Mouse (Mus musculus) MEL (cell line): ENCODE results near the gene Col4a3. TPM values are rescaled to one million over a fixed set of nuclear protein-coding genes. Genes with fewer than 3 reads are reported as not detected.

Experiments
- DNase-seq: peaks from one replicate; pipeline ENCODE4 v3.0.0; 2011; ENCODE audit warnings: low read depth, low spot score
- H3K27ac ChIP-seq: 2 replicates; pipeline ENCODE4 v1.5.1; 2012; ENCODE audit warnings: low read depth, mild to moderate bottlenecking, control low read depth, low read length, moderate library complexity; ENCODE audit not compliant: control insufficient read depth
- H3K27me3 ChIP-seq, 2 experiments: fragments of 150-350 bp in 1 of 2; sonication (generic) in 1 of 2; 2 replicates each; pipeline ENCODE4 v1.6.1; 2012; ENCODE audit warnings: low read length in 2 of 2, mild to moderate bottlenecking in 2 of 2, improper control_type of control experiment in 1 of 2, moderate library complexity in 1 of 2; ENCODE audit not compliant: insufficient read depth in 2 of 2, control insufficient read depth in 1 of 2
- H3K36me3 ChIP-seq, 2 experiments: 2 replicates each; pipeline ENCODE4 v1.6.1; 2012 to 2014; ENCODE audit warnings: low read length in 2 of 2, improper control_type of control experiment in 1 of 2, inconsistent platforms in 1 of 2, mild to moderate bottlenecking in 1 of 2; ENCODE audit not compliant: insufficient read depth in 2 of 2, control insufficient read depth in 1 of 2
- H3K4me1 ChIP-seq, 2 experiments: fragments of 150-350 bp in 1 of 2; sonication (generic) in 1 of 2; 2 replicates each; pipeline ENCODE4 v1.6.1; 2012; ENCODE audit warnings: low read length in 2 of 2, improper control_type of control experiment in 1 of 2, mild to moderate bottlenecking in 1 of 2; ENCODE audit not compliant: insufficient read depth in 2 of 2, control insufficient read depth in 1 of 2
- H3K4me3 ChIP-seq, 2 experiments: fragments of 150-350 bp in 1 of 2; sonication (generic) in 1 of 2; 2 replicates each; pipeline ENCODE4 v1.5.1; 2012; ENCODE audit warnings: low read depth in 2 of 2, low read length in 2 of 2, mild to moderate bottlenecking in 2 of 2, moderate library complexity in 2 of 2, control low read depth in 1 of 2, improper control_type of control experiment in 1 of 2; ENCODE audit not compliant: control insufficient read depth in 1 of 2, insufficient read depth in 1 of 2
- H3K79me2 ChIP-seq: 2 replicates; pipeline ENCODE4 v1.6.1; 2012; ENCODE audit warnings: mild to moderate bottlenecking, low read length, moderate library complexity; ENCODE audit not compliant: control insufficient read depth, poor library complexity, insufficient read depth
- H3K9ac ChIP-seq: 2 replicates; pipeline ENCODE4 v1.6.1; 2012; ENCODE audit warnings: low read depth, mild to moderate bottlenecking, control low read depth, low read length, moderate library complexity; ENCODE audit not compliant: control insufficient read depth, poor library complexity, severe bottlenecking
- H3K9me3 ChIP-seq: fragments of 150-350 bp; sonication (generic); replicated peaks from 2 replicates; pipeline ENCODE4 v1.6.1; 2012; ENCODE audit warnings: mild to moderate bottlenecking, low read length, improper control_type of control experiment, moderate library complexity; ENCODE audit not compliant: insufficient read depth
- BHLHE40 ChIP-seq: IDR thresholded peaks from 2 replicates; pipeline ENCODE4 v1.6.1; 2012; ENCODE audit warnings: low read depth, mild to moderate bottlenecking, inconsistent platforms, low read length, improper control_type of control experiment, borderline replicate concordance
- CHD2 ChIP-seq: IDR thresholded peaks from 2 replicates; pipeline ENCODE4 v1.6.1; 2011; ENCODE audit warnings: low read length, improper control_type of control experiment
- CTCF ChIP-seq, 3 experiments: IDR thresholded peaks in 2 of 3; conservative IDR thresholded peaks in 1 of 3; 2 replicates each; pipeline ENCODE4 v1.5.1; 2011 to 2012; ENCODE audit warnings: low read length in 3 of 3, low read depth in 2 of 3, mild to moderate bottlenecking in 2 of 3, improper control_type of control experiment in 1 of 3, inconsistent platforms in 1 of 3, mixed read lengths in 1 of 3, moderate library complexity in 1 of 3; ENCODE audit not compliant: control insufficient read depth in 1 of 3, insufficient read depth in 1 of 3, poor library complexity in 1 of 3, severe bottlenecking in 1 of 3
- ETS1 ChIP-seq: IDR thresholded peaks from 2 replicates; pipeline ENCODE4 v1.6.1; 2012; ENCODE audit warnings: low read depth, mild to moderate bottlenecking, inconsistent platforms, low read length, improper control_type of control experiment, moderate library complexity
- GATA1 ChIP-seq: IDR thresholded peaks from 2 replicates; pipeline ENCODE4 v1.6.1; 2011; ENCODE audit warnings: low read depth, low read length, improper control_type of control experiment
- HCFC1 ChIP-seq: IDR thresholded peaks from 2 replicates; pipeline ENCODE4 v1.6.1; 2012; ENCODE audit warnings: low read depth, mild to moderate bottlenecking, inconsistent platforms, low read length, improper control_type of control experiment, moderate library complexity
- KAT2A ChIP-seq: conservative IDR thresholded peaks from 2 replicates; pipeline ENCODE4 v1.6.1; 2012; ENCODE audit warnings: low read depth, low read length, improper control_type of control experiment, inconsistent platforms
- MAFK ChIP-seq: IDR thresholded peaks from 2 replicates; pipeline ENCODE4 v1.6.1; 2011; ENCODE audit warnings: low read depth, mild to moderate bottlenecking, low read length, improper control_type of control experiment, borderline replicate concordance
- MAX ChIP-seq: IDR thresholded peaks from 2 replicates; pipeline ENCODE4 v1.6.1; 2011; ENCODE audit warnings: low read length, improper control_type of control experiment
- MAZ ChIP-seq: IDR thresholded peaks from 2 replicates; pipeline ENCODE4 v1.6.1; 2012; ENCODE audit warnings: low read depth, mild to moderate bottlenecking, inconsistent platforms, low read length, improper control_type of control experiment
- MEF2A ChIP-seq: IDR thresholded peaks from 2 replicates; pipeline ENCODE4 v1.6.1; 2014; ENCODE audit warnings: low read depth, mild to moderate bottlenecking, inconsistent platforms, low read length, improper control_type of control experiment; ENCODE audit not compliant: poor library complexity, insufficient replicate concordance, severe bottlenecking; ENCODE audit errors: extremely low read depth
- MXI1 ChIP-seq: IDR thresholded peaks from 2 replicates; pipeline ENCODE4 v1.6.1; 2011; ENCODE audit warnings: mild to moderate bottlenecking, low read depth, low read length, improper control_type of control experiment
- MYB ChIP-seq: IDR thresholded peaks from 2 replicates; pipeline ENCODE4 v1.6.1; 2011; ENCODE audit warnings: mild to moderate bottlenecking, low read depth, low read length, improper control_type of control experiment
- NRF1 ChIP-seq: IDR thresholded peaks from 2 replicates; pipeline ENCODE4 v1.6.1; 2014; ENCODE audit warnings: low read depth, mild to moderate bottlenecking, inconsistent platforms, low read length, improper control_type of control experiment, moderate library complexity; ENCODE audit not compliant: poor library complexity, insufficient read depth, severe bottlenecking
- POLR2AphosphoS5 ChIP-seq: IDR thresholded peaks from 2 replicates; pipeline ENCODE4 v1.6.1; 2012; ENCODE audit warnings: low read depth, borderline replicate concordance, mild to moderate bottlenecking, inconsistent platforms, low read length, moderate library complexity, mixed read lengths
- SIN3A ChIP-seq: IDR thresholded peaks from 2 replicates; pipeline ENCODE4 v1.6.1; 2012; ENCODE audit warnings: low read length, improper control_type of control experiment, inconsistent platforms
- SMC3 ChIP-seq: IDR thresholded peaks from 2 replicates; pipeline ENCODE4 v1.6.1; 2011; ENCODE audit warnings: low read depth, low read length, improper control_type of control experiment
- UBTF ChIP-seq: IDR thresholded peaks from 2 replicates; pipeline ENCODE4 v1.6.1; 2012; ENCODE audit warnings: low read depth, mild to moderate bottlenecking, inconsistent platforms, low read length, improper control_type of control experiment, moderate library complexity, borderline replicate concordance; ENCODE audit not compliant: insufficient read depth
- USF1 ChIP-seq: IDR thresholded peaks from 2 replicates; pipeline ENCODE4 v1.6.1; 2014; ENCODE audit warnings: low read depth, mild to moderate bottlenecking, inconsistent platforms, low read length, improper control_type of control experiment, moderate library complexity
- USF2 ChIP-seq, 2 experiments: IDR thresholded peaks; 2 replicates each; pipeline ENCODE4 v1.6.1; 2011 to 2012; ENCODE audit warnings: improper control_type of control experiment in 2 of 2, low read length in 2 of 2, borderline replicate concordance in 1 of 2, inconsistent platforms in 1 of 2, low read depth in 1 of 2, mild to moderate bottlenecking in 1 of 2; ENCODE audit not compliant: insufficient read depth in 1 of 2
- ZC3H11A ChIP-seq: IDR thresholded peaks from 2 replicates; pipeline ENCODE4 v1.6.1; 2012; ENCODE audit warnings: low read depth, mild to moderate bottlenecking, inconsistent platforms, low read length, improper control_type of control experiment
- ZNF384 ChIP-seq: IDR thresholded peaks from 2 replicates; pipeline ENCODE4 v1.6.1; 2012; ENCODE audit warnings: low read depth, mild to moderate bottlenecking, inconsistent platforms, low read length, improper control_type of control experiment
- polyA plus RNA-seq, 2 experiments: library from polyadenylated mRNA; stranded (reverse) in 1 of 2; unstranded in 1 of 2; fragments of >175 nt in 1 of 2; fragments of >200 nt in 1 of 2; gene quantifications; 2 replicates each; pipeline versions ENCODE4 v1.2.1 to v1.2.4; 2012; ENCODE audit warnings: low replicate concordance in 2 of 2, low read depth in 1 of 2; ENCODE audit not compliant: insufficient read length in 2 of 2, insufficient read depth in 1 of 2, missing spikeins in 1 of 2
- total RNA-seq: library from RNA; depleted of rRNA; stranded (reverse); fragments of 300-350 nt; gene quantifications from 2 replicates; pipeline ENCODE4 v1.2.3, GENCODE M21; 2012

The Col4a3 gene
- total and polyA plus RNA-seq, 3 experiments: 0.19 to 0.47 TPM; not detected in 1

DNA sequence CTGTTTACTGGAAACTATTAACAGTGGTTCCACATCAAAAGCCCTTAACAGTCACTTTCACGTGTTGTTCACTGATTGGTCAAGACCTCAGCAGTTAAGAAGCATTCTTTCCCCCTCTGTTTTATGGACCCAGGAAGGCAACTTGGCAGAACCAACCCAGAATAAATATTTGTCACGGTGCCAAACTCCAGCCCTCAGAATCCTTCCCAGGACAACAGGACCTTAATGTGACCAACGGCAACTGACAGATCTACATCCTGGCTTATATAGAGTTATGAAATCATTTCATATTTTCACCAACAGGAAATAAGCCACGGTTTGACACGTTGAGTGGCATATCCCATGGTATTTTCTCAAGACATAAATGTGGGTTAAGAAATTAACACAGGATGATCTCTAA lies 46.7 kb upstream of the Col4a3 start:
- no peak for TF ChIP-seq NRF1
- TF ChIP-seq MAX: no peak
- no peak for TF ChIP-seq UBTF
- no peak for TF ChIP-seq MAFK
- TF ChIP-seq SIN3A: no peak
- TF ChIP-seq ZC3H11A: no peak
- TF ChIP-seq POLR2AphosphoS5: no peak
- no peak for TF ChIP-seq MAZ
- TF ChIP-seq CHD2: no peak
- no peak for TF ChIP-seq ETS1
- no peak for TF ChIP-seq ZNF384
- DNase-seq: no peak
- H3K4me3 ChIP-seq: no peak overlapping the region

GRCm38 (mm10) chr1:82543934-82544333 lies 42.8 kb upstream of the Col4a3 start:
- Histone ChIP-seq H3K4me1 (no peaks in the 10 kb centered on the region), H3K4me3 (no peak overlapping the region), H3K36me3 (no peaks in the 10 kb centered on the region), H3K79me2 (no peaks in the 10 kb centered on the region), H3K27ac (no peak overlapping the region), H3K9ac (no peak overlapping the region), H3K9me3 (no peaks in the 10 kb centered on the region), H3K27me3 (peaks cover 3% of the 10 kb centered on the region in 2 experiments; a peak in 2 of 4 replicates)
- DNase-seq: no peak
- TF ChIP-seq MYB (no peak), CTCF (IDR thresholded peaks at IDR 0.05 in 2 of 3, conservative IDR thresholded peaks at IDR 0.05 in 1 of 3; ENCODE audit: control insufficient read depth in 1 of 3, insufficient read depth in 1 of 3, low read depth in 2 of 3, low read length in 3 of 3, poor library complexity in 1 of 3, severe bottlenecking in 1 of 3) (no peak), BHLHE40 (no peak), GATA1 (no peak), USF2 (IDR thresholded peaks at IDR 0.05; ENCODE audit: borderline replicate concordance in 1 of 2, insufficient read depth in 1 of 2, low read depth in 1 of 2, low read length in 2 of 2) (no peak), MEF2A (no peak), NRF1 (no peak), ZC3H11A (no peak), SIN3A (no peak), HCFC1 (no peak), USF1 (no peak), POLR2AphosphoS5 (no peak), KAT2A (no peak), SMC3 (no peak), MAX (no peak), MXI1 (no peak), ZNF384 (no peak), UBTF (no peak)

More for the DNA sequence above, 46.7 kb upstream of the Col4a3 start:
- H3K27me3 ChIP-seq: peaks cover 0 to 2% of the 10 kb centered on the region in 2 experiments; a peak in 2 of 4 replicates
- no peaks in the 10 kb centered on the region for H3K9me3 ChIP-seq
- H3K4me1 ChIP-seq: no peaks in the 10 kb centered on the region
- H3K79me2 ChIP-seq: no peaks in the 10 kb centered on the region
- no peaks in the 10 kb centered on the region for H3K36me3 ChIP-seq
- H3K27ac ChIP-seq: no peak overlapping the region
- no peak overlapping the region for H3K9ac ChIP-seq
